ENCODE assay signal across 12 mouse cellular contexts in genomic region chr7:132443769-132444168, GRCm38 (mm10).
DNase-seq lines count a peak whose midpoint lies in the region; ATAC-seq and TF ChIP-seq lines count a peak whose summit lies in the region.
"Had no signal": no experiment of that assay in that cellular context is flagged by ENCODE, and none has a peak within 500 bp of the region (broad histone marks: within the 10 kb centered on the region; RNA-seq: fewer than 3 reads in every experiment).

No protein-coding gene starts in this region.

- H3K9me3 ChIP-seq in heart, embryonic 10.5 days = no peaks in the 10 kb centered on the region
- H3K9me3 ChIP-seq in embryonic facial prominence, embryonic 12.5 days = no peaks in the 10 kb centered on the region
- no peaks in the 10 kb centered on the region for H3K9me3 ChIP-seq in heart, postnatal 0 days (replicated peaks; ENCODE audit: control insufficient read depth, low read length)
- H3K9me3 ChIP-seq in forebrain, embryonic 15.5 days = no peaks in the 10 kb centered on the region

- H3ac ChIP-seq in myocyte (ENCODE audit: control insufficient read depth, insufficient read length) = no peak overlapping the region

- no peaks in the 10 kb centered on the region for H3K79me2 ChIP-seq in myocyte (ENCODE audit: control insufficient read depth, insufficient read depth)

- no peak overlapping the region for H3K4me2 ChIP-seq in embryonic facial prominence, embryonic 12.5 days (replicated peaks)
- H3K4me2 ChIP-seq in heart, postnatal 0 days (ENCODE audit: low read depth, low read length) = no peak overlapping the region
- H3K4me2 ChIP-seq in myocyte (ENCODE audit: low read depth) = peak overlapping the region; percentile 59
- no peak overlapping the region for H3K4me2 ChIP-seq in forebrain, embryonic 15.5 days (replicated peaks)

- WGBS in heart, embryonic 10.5 days = 48% methylated on average over 2 of the region's 2 CpGs
- 63% methylated on average over 2 of the region's 2 CpGs for WGBS in embryonic facial prominence, embryonic 12.5 days
- 40% methylated on average over 2 of the region's 2 CpGs for WGBS in heart, postnatal 0 days
- 70% methylated on average over 2 of the region's 2 CpGs for WGBS in forebrain, embryonic 15.5 days

- peaks cover 20% of the 10 kb centered on the region for H3K4me1 ChIP-seq in heart, embryonic 10.5 days
- H3K4me1 ChIP-seq in embryonic facial prominence, embryonic 12.5 days = peaks cover 3% of the 10 kb centered on the region; the same call in 1 of the 2 replicates
- H3K4me1 ChIP-seq in heart, postnatal 0 days (ENCODE audit: control insufficient read depth, insufficient read depth) = peaks cover 14% of the 10 kb centered on the region
- no peaks in the 10 kb centered on the region for H3K4me1 ChIP-seq in forebrain, embryonic 15.5 days

- ATAC-seq in embryonic facial prominence, embryonic 12.5 days (ENCODE audit: insufficient number of reproducible peaks, insufficient read depth, low FRiP score, low TSS enrichment) = no peak
- peak; percentile 39; the same call in 1 of the 2 replicates for ATAC-seq in heart, postnatal 0 days (ENCODE audit: insufficient read depth, low read depth)
- no peak for ATAC-seq in forebrain, embryonic 15.5 days (replicated peaks)
- ATAC-seq: activated CD4-positive, CD25-positive, alpha-beta regulatory T cell, adult 4 months; liver, postnatal 0 days had no signal

- no peaks in the 10 kb centered on the region for H3K27me3 ChIP-seq in heart, embryonic 10.5 days (ENCODE audit: insufficient read depth, poor library complexity, severe bottlenecking)
- H3K27me3 ChIP-seq in embryonic facial prominence, embryonic 12.5 days = no peaks in the 10 kb centered on the region
- no peaks in the 10 kb centered on the region for H3K27me3 ChIP-seq in heart, postnatal 0 days (ENCODE audit: control insufficient read depth, insufficient read depth, low read length)
- H3K27me3 ChIP-seq in myocyte (ENCODE audit: control insufficient read depth, insufficient read depth, insufficient read length) = no peaks in the 10 kb centered on the region
- H3K27me3 ChIP-seq in forebrain, embryonic 15.5 days = no peaks in the 10 kb centered on the region

- no peak for TF ChIP-seq CTCF in heart, postnatal 0 days (IDR thresholded peaks at IDR 0.05; ENCODE audit: low read depth)

- no peak overlapping the region for H3K9ac ChIP-seq in embryonic facial prominence, embryonic 12.5 days
- no peak overlapping the region for H3K9ac ChIP-seq in heart, postnatal 0 days (replicated peaks; ENCODE audit: low read depth, low read length)
- no peak overlapping the region for H3K9ac ChIP-seq in forebrain, embryonic 15.5 days (replicated peaks)
- H3K9ac ChIP-seq: liver, postnatal 0 days had no signal

- no peak for TF ChIP-seq POLR2A in myocyte (IDR thresholded peaks at IDR 0.05; ENCODE audit: insufficient read length, low read depth)

- peak; percentile 10 for DNase-seq in heart, adult 8-10 months (ENCODE audit: low spot score)
- DNase-seq in heart, embryonic 10.5 days (ENCODE audit: low spot score) = no peak
- DNase-seq in heart, postnatal 0 days (ENCODE audit: low spot score) = no peak
- DNase-seq in urinary bladder, postnatal 4 days (ENCODE audit: low spot score in 2 of 2) = no peak
- DNase-seq: kidney, adult 11 months; liver, postnatal 0 days; right cerebral cortex, postnatal 14 days; thymus, postnatal 36 days had no signal

- no peak for TF ChIP-seq EP300 in heart, postnatal 0 days (IDR thresholded peaks at IDR 0.05; ENCODE audit: low read depth)

- no peaks in the 10 kb centered on the region for H3K36me3 ChIP-seq in heart, embryonic 10.5 days
- H3K36me3 ChIP-seq in embryonic facial prominence, embryonic 12.5 days = no peaks in the 10 kb centered on the region
- no peaks in the 10 kb centered on the region for H3K36me3 ChIP-seq in heart, postnatal 0 days (replicated peaks; ENCODE audit: control insufficient read depth, insufficient read depth, low read length)
- no peaks in the 10 kb centered on the region for H3K36me3 ChIP-seq in myocyte (ENCODE audit: control insufficient read depth, insufficient read depth)
- H3K36me3 ChIP-seq in forebrain, embryonic 15.5 days = no peaks in the 10 kb centered on the region

- no peak overlapping the region for H3K27ac ChIP-seq in heart, embryonic 10.5 days
- 0 out of 2 replicates have a peak overlapping the region, but pooled peaks have one; percentile 11 for H3K27ac ChIP-seq in embryonic facial prominence, embryonic 12.5 days
- H3K27ac ChIP-seq in heart, postnatal 0 days (ENCODE audit: low read depth) = peak overlapping the region; percentile 54
- H3K27ac ChIP-seq in forebrain, embryonic 15.5 days (replicated peaks) = no peak overlapping the region

- no peak overlapping the region for H3K4me3 ChIP-seq in heart, embryonic 10.5 days
- H3K4me3 ChIP-seq in embryonic facial prominence, embryonic 12.5 days = no peak overlapping the region
- H3K4me3 ChIP-seq in heart, postnatal 0 days (ENCODE audit: low read depth, low read length) = no peak overlapping the region
- no peak overlapping the region for H3K4me3 ChIP-seq in myocyte
- H3K4me3 ChIP-seq in forebrain, embryonic 15.5 days = no peak overlapping the region

TF ChIP-seq in myocyte, 11 proteins besides CTCF, POLR2A, EP300 and RAD21:
- TF ChIP-seq MAX (IDR thresholded peaks at IDR 0.05; ENCODE audit: low read depth) (no peak), MYOG (IDR thresholded peaks at IDR 0.05; ENCODE audit: control insufficient read depth in 1 of 3, insufficient read depth in 1 of 3, insufficient read length in 2 of 3, low read depth in 2 of 3) (no peak), POLR2AphosphoS2 (IDR thresholded peaks at IDR 0.05; ENCODE audit: insufficient read length, low read depth) (no peak)

Comparison
In these comparisons a context has a peak if more than half of its experiments do, and no peak if none do; other contexts are left out.
1. H3K27ac ChIP-seq: peak in embryonic facial prominence, embryonic 12.5 days (single experiment) and heart, postnatal 0 days (single experiment); none in heart, embryonic 10.5 days (single experiment) and forebrain, embryonic 15.5 days (single experiment).